Mouse (Mus musculus): Measurements from ENCODE around the gene Ranbp3l. TPM values are rescaled to one million over a fixed set of nuclear protein-coding genes. Genes with fewer than 3 reads are reported as not detected.
A peak's percentile ranks its signal among the peaks of the same experiment; 100 is the strongest.

Gene Ranbp3l
- polyA plus RNA-seq (2015; fragmentation: Nextera tagmentation; extraction: Ambion mirVana), result 0.41 and 0.42 TPM in 2 replicates

DNA sequence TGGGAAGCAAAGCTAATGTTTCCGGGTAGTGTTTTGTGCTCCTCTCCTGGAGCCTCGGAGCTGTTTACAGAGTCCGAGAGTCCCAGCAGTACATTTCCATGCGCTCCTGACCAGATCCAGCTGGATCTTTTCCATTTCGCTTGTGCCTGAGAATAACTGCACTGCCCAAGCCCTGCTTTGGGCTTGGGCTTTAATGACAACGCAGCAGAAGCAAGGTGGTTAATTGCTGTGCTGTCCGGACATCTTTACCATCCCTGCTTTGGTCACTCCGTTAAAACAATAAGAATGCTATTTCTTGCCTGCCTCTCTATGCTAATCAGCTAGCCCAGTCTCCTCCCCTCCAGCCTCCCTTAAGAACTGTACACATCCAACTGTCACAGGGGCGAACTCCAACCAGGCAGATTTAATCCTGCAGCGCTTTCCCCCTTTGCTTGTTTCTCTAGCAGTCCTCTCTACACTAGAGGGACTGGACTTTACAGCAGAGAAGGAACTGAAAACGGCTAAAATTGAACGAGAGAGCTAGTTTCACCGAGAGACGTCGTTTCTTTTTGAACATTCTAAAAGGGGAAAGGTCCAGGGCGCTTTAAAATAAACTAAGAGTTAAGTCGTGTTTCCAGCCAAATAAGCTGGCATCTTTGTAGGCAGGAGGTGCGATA lies at the start of gene Ranbp3l:
Gene Ranbp3l (plus strand): TSS at position 377 of the 656 bp plus-strand sequence.
- Histone ChIP-seq H3K4me1 (replicated peaks; ENCODE audit: control insufficient read depth, insufficient read depth) (no peaks in the 10 kb centered on the region), H3K4me2 (replicated peaks; ENCODE audit: low read depth) (peak within 1 kb of the TSS; percentile 67), H3K27ac (replicated peaks) (no peak within 1 kb of the TSS), H3K9ac (ENCODE audit: low read length) (peak within 1 kb of the TSS; percentile 50), H3K27me3 (ENCODE audit: control insufficient read depth, insufficient read depth, low read length) (no peaks in the 10 kb centered on the region), H3K4me3 (ENCODE audit: low read depth, low read length) (peak within 1 kb of the TSS; percentile 42), H3K36me3 (ENCODE audit: control insufficient read depth, insufficient read depth, low read length) (no peaks in the 10 kb centered on the region), H3K9me3 (ENCODE audit: control insufficient read depth, low read length) (no peaks in the 10 kb centered on the region)
- 16% methylated on average over 18 of the region's 18 CpGs for WGBS
- DNase-seq (ENCODE audit: low spot score) (peak; percentile 18), ATAC-seq (ENCODE audit: low FRiP score, low TSS enrichment) (peak; percentile 47; the same call in 1 of the 2 replicates)
- TF ChIP-seq CTCF (IDR thresholded peaks at IDR 0.05; ENCODE audit: low read depth) (no peak), EP300 (optimal IDR thresholded peaks at IDR 0.05) (no peak)

- DNase-seq (ENCODE audit: low spot score) (no peak), ATAC-seq (ENCODE audit: low FRiP score, low TSS enrichment) (no peak)
- no peaks in the 10 kb centered on the region for H3K9me3 ChIP-seq (ENCODE audit: control insufficient read depth, low read length)
- no peaks in the 10 kb centered on the region for H3K27me3 ChIP-seq (ENCODE audit: control insufficient read depth, insufficient read depth, low read length)
- no peaks in the 10 kb centered on the region for H3K4me1 ChIP-seq (replicated peaks; ENCODE audit: control insufficient read depth, insufficient read depth)
- H3K4me3 ChIP-seq (ENCODE audit: low read depth, low read length), result no peak overlapping the region
- no peak overlapping the region for H3K9ac ChIP-seq (ENCODE audit: low read length)
- WGBS, result 71% methylated on average over 1 of the region's 1 CpGs
- no peak overlapping the region for H3K27ac ChIP-seq (replicated peaks)
- H3K4me2 ChIP-seq (replicated peaks; ENCODE audit: low read depth), result no peak overlapping the region
- no peaks in the 10 kb centered on the region for H3K36me3 ChIP-seq (ENCODE audit: control insufficient read depth, insufficient read depth, low read length)
- no peak for TF ChIP-seq CTCF (IDR thresholded peaks at IDR 0.05; ENCODE audit: low read depth)
- TF ChIP-seq EP300 (optimal IDR thresholded peaks at IDR 0.05), result no peak
These were observed 37.7 kb upstream of the Ranbp3l start for GRCm38 (mm10) chr15:8930061-8930460.

DNA sequence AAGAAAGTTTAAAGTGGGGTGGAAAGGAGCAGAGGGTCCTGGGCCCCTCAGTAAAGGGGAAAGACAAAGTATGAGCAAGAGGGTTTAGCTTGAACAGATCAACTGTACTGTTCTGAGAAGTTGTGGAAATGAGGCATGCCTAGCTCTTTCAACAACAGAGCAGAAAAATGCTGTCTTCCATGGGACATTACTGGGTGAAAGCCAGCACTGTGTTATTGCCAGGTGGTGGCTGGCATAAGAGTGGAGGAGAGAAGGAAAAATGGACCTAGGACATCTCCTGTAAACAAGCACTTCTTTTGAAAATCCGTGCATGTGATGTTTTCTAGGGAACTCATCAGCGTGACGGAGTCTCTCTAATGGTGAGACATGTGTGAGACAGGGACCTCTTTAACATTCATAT lies 30.8 kb upstream of the Ranbp3l start:
- no peak overlapping the region for H3K9ac ChIP-seq (ENCODE audit: low read length)
- 83% methylated on average over 3 of the region's 3 CpGs for WGBS
- no peak for DNase-seq (ENCODE audit: low spot score)
- H3K4me3 ChIP-seq (ENCODE audit: low read depth, low read length), result no peak overlapping the region
- H3K27ac ChIP-seq (replicated peaks), result no peak overlapping the region
- no peak for ATAC-seq (ENCODE audit: low FRiP score, low TSS enrichment)
- H3K36me3 ChIP-seq (ENCODE audit: control insufficient read depth, insufficient read depth, low read length), result no peaks in the 10 kb centered on the region
- TF ChIP-seq CTCF (IDR thresholded peaks at IDR 0.05; ENCODE audit: low read depth) (no peak), EP300 (optimal IDR thresholded peaks at IDR 0.05) (no peak)
- no peaks in the 10 kb centered on the region for H3K27me3 ChIP-seq (ENCODE audit: control insufficient read depth, insufficient read depth, low read length)
- no peak overlapping the region for H3K4me2 ChIP-seq (replicated peaks; ENCODE audit: low read depth)
- H3K4me1 ChIP-seq (replicated peaks; ENCODE audit: control insufficient read depth, insufficient read depth), result no peaks in the 10 kb centered on the region
- no peaks in the 10 kb centered on the region for H3K9me3 ChIP-seq (ENCODE audit: control insufficient read depth, low read length)

DNA sequence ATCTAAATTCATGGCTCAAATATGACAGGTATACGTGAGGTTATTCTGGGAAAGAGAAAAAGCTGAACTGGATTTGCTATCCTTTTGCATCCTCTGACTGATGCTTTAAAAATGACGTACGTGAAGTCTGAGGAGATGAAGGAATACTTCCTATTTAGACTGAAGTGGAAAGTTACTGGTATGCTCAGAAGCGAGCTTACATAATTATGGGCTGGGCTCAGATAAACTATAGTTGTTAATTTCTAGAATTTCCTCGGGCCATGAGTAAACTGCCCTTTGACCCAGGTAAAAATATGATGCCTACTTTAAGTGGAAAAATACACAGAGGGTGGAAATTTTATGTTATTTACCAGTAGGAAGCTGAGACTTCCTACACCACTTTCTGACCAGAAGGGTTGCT lies 26.9 kb upstream of the Ranbp3l start:
- Histone ChIP-seq H3K4me2 (replicated peaks; ENCODE audit: low read depth) (no peak overlapping the region), H3K27me3 (ENCODE audit: control insufficient read depth, insufficient read depth, low read length) (no peaks in the 10 kb centered on the region), H3K4me3 (ENCODE audit: low read depth, low read length) (no peak overlapping the region), H3K36me3 (ENCODE audit: control insufficient read depth, insufficient read depth, low read length) (no peaks in the 10 kb centered on the region), H3K9me3 (ENCODE audit: control insufficient read depth, low read length) (no peaks in the 10 kb centered on the region), H3K9ac (ENCODE audit: low read length) (no peak overlapping the region), H3K27ac (replicated peaks) (no peak overlapping the region), H3K4me1 (replicated peaks; ENCODE audit: control insufficient read depth, insufficient read depth) (no peaks in the 10 kb centered on the region)
- DNase-seq (ENCODE audit: low spot score) (no peak), ATAC-seq (ENCODE audit: low FRiP score, low TSS enrichment) (no peak)
- 61% methylated on average over 5 of the region's 5 CpGs for WGBS
- TF ChIP-seq CTCF (IDR thresholded peaks at IDR 0.05; ENCODE audit: low read depth) (no peak), EP300 (optimal IDR thresholded peaks at IDR 0.05) (no peak)

- 49% methylated on average over 4 of the region's 4 CpGs for WGBS
- no peaks in the 10 kb centered on the region for H3K36me3 ChIP-seq (ENCODE audit: control insufficient read depth, insufficient read depth, low read length)
- H3K9me3 ChIP-seq (ENCODE audit: control insufficient read depth, low read length), result no peaks in the 10 kb centered on the region
These were observed 16.9 kb upstream of the Ranbp3l start for GRCm38 (mm10) chr15:8950856-8951255.

DNA sequence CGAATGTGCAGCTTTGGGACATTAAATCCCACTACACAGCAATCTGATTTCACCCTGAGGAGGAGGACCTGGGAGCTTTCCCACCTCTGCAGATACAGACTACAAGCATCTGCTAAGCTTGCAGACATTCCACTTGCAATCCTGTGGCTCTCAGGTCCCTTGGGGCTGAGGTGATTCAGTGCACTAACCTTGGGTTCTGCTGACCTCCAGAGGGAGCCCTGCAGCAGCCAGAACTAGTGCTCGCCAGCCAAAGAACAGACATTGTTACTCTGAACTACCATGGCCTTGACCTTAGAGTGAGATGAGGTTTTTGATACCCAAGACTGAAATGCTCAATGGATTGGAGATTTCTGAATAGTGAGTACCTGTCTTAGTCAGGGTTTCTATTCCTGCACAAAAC lies 4.4 kb upstream of the Ranbp3l start:
- ATAC-seq (ENCODE audit: low FRiP score, low TSS enrichment) (no peak), DNase-seq (ENCODE audit: low spot score) (peak; percentile 20)
- Histone ChIP-seq H3K27ac (replicated peaks) (no peak overlapping the region), H3K27me3 (ENCODE audit: control insufficient read depth, insufficient read depth, low read length) (no peaks in the 10 kb centered on the region), H3K4me1 (replicated peaks; ENCODE audit: control insufficient read depth, insufficient read depth) (no peaks in the 10 kb centered on the region), H3K4me2 (replicated peaks; ENCODE audit: low read depth) (no peak overlapping the region), H3K36me3 (ENCODE audit: control insufficient read depth, insufficient read depth, low read length) (no peaks in the 10 kb centered on the region), H3K4me3 (ENCODE audit: low read depth, low read length) (no peak overlapping the region), H3K9me3 (ENCODE audit: control insufficient read depth, low read length) (no peaks in the 10 kb centered on the region), H3K9ac (ENCODE audit: low read length) (no peak overlapping the region)
- TF ChIP-seq CTCF (IDR thresholded peaks at IDR 0.05; ENCODE audit: low read depth), result peak; percentile 55
- no peak for TF ChIP-seq EP300 (optimal IDR thresholded peaks at IDR 0.05)
- whole genome bisulfite sequencing, result 52% methylated on average over 2 of the region's 2 CpGs

More at GRCm38 (mm10) chr15:8950856-8951255, 16.9 kb upstream of the Ranbp3l start:
- no peak overlapping the region for H3K9ac ChIP-seq (ENCODE audit: low read length)
- ATAC-seq (ENCODE audit: low FRiP score, low TSS enrichment), result no peak
- DNase-seq (ENCODE audit: low spot score), result no peak
- no peak overlapping the region for H3K27ac ChIP-seq (replicated peaks)
- no peaks in the 10 kb centered on the region for H3K4me1 ChIP-seq (replicated peaks; ENCODE audit: control insufficient read depth, insufficient read depth)
- no peak for TF ChIP-seq EP300 (optimal IDR thresholded peaks at IDR 0.05)
- no peak for TF ChIP-seq CTCF (IDR thresholded peaks at IDR 0.05; ENCODE audit: low read depth)
- no peak overlapping the region for H3K4me3 ChIP-seq (ENCODE audit: low read depth, low read length)
- no peaks in the 10 kb centered on the region for H3K27me3 ChIP-seq (ENCODE audit: control insufficient read depth, insufficient read depth, low read length)
- no peak overlapping the region for H3K4me2 ChIP-seq (replicated peaks; ENCODE audit: low read depth)
